Mouse (Mus musculus): Measurements from ENCODE around the gene Tenm1. TPM values are rescaled to one million over a fixed set of nuclear protein-coding genes. Genes with fewer than 3 reads are reported as not detected.

The Tenm1 gene
- polyA plus RNA-seq, 1 experiment from 2014 or later: 10.0 TPM

GRCm38 (mm10) chrX:43372526-43372925, 56.4 kb downstream of the Tenm1 start:
- Histone ChIP-seq H3K36me3 (ENCODE audit: control insufficient read depth, insufficient read depth, low read length) (no peaks in the 10 kb centered on the region), H3K4me1 (ENCODE audit: control insufficient read depth, insufficient read depth, low read length) (no peaks in the 10 kb centered on the region), H3K27me3 (replicated peaks; ENCODE audit: control insufficient read depth, insufficient read depth, low read length) (no peaks in the 10 kb centered on the region), H3K4me2 (ENCODE audit: low read length) (no peak overlapping the region), H3K4me3 (ENCODE audit: low read depth, low read length) (no peak overlapping the region), H3K27ac (ENCODE audit: low read depth, low read length) (no peak overlapping the region), H3K9me3 (replicated peaks; ENCODE audit: control insufficient read depth, low read length) (no peaks in the 10 kb centered on the region), H3K9ac (ENCODE audit: low read length) (no peak overlapping the region)
- 39% methylated on average over 1 of the region's 1 CpGs for WGBS
- no peak for ATAC-seq
- DNase-seq (ENCODE audit: low spot score): no peak

GRCm38 (mm10) chrX:43319351-43319750, 109.6 kb downstream of the Tenm1 start:
- no peaks in the 10 kb centered on the region for H3K36me3 ChIP-seq (ENCODE audit: control insufficient read depth, insufficient read depth, low read length)
- 83% methylated on average over 1 of the region's 1 CpGs for WGBS

GRCm38 (mm10) chrX:43317801-43318520, 111.0 kb downstream of the Tenm1 start:
- no peak overlapping the region for H3K4me2 ChIP-seq (ENCODE audit: low read length)
- no peak overlapping the region for H3K4me3 ChIP-seq (ENCODE audit: low read depth, low read length)
- WGBS: 82% methylated on average over 3 of the region's 3 CpGs
- peak; percentile 27 for DNase-seq (ENCODE audit: low spot score)
- H3K27ac ChIP-seq (ENCODE audit: low read depth, low read length): no peak overlapping the region
- no peak for ATAC-seq
- H3K9ac ChIP-seq (ENCODE audit: low read length): no peak overlapping the region
- H3K4me1 ChIP-seq (ENCODE audit: control insufficient read depth, insufficient read depth, low read length): no peaks in the 10 kb centered on the region
- H3K9me3 ChIP-seq (replicated peaks; ENCODE audit: control insufficient read depth, low read length): no peaks in the 10 kb centered on the region
- H3K27me3 ChIP-seq (replicated peaks; ENCODE audit: control insufficient read depth, insufficient read depth, low read length): no peaks in the 10 kb centered on the region
- H3K36me3 ChIP-seq (ENCODE audit: control insufficient read depth, insufficient read depth, low read length): no peaks in the 10 kb centered on the region

More at GRCm38 (mm10) chrX:43319351-43319750, 109.6 kb downstream of the Tenm1 start:
- ATAC-seq: no peak
- no peak overlapping the region for H3K27ac ChIP-seq (ENCODE audit: low read depth, low read length)
- H3K4me1 ChIP-seq (ENCODE audit: control insufficient read depth, insufficient read depth, low read length): no peaks in the 10 kb centered on the region
- DNase-seq (ENCODE audit: low spot score): no peak
- H3K9me3 ChIP-seq (replicated peaks; ENCODE audit: control insufficient read depth, low read length): no peaks in the 10 kb centered on the region
- no peak overlapping the region for H3K4me2 ChIP-seq (ENCODE audit: low read length)
- no peak overlapping the region for H3K4me3 ChIP-seq (ENCODE audit: low read depth, low read length)
- no peak overlapping the region for H3K9ac ChIP-seq (ENCODE audit: low read length)
- no peaks in the 10 kb centered on the region for H3K27me3 ChIP-seq (replicated peaks; ENCODE audit: control insufficient read depth, insufficient read depth, low read length)

GRCm38 (mm10) chrX:43235844-43236243, 193.1 kb downstream of the Tenm1 start:
- ATAC-seq (no peak), DNase-seq (ENCODE audit: low spot score) (peak; percentile 6)
- H3K9me3 ChIP-seq (replicated peaks; ENCODE audit: control insufficient read depth, low read length): no peaks in the 10 kb centered on the region
- 78% methylated on average over 4 of the region's 4 CpGs for WGBS
- no peaks in the 10 kb centered on the region for H3K36me3 ChIP-seq (ENCODE audit: control insufficient read depth, insufficient read depth, low read length)
- H3K4me3 ChIP-seq (ENCODE audit: low read depth, low read length): no peak overlapping the region
- H3K4me2 ChIP-seq (ENCODE audit: low read length): no peak overlapping the region
- H3K27ac ChIP-seq (ENCODE audit: low read depth, low read length): no peak overlapping the region
- no peaks in the 10 kb centered on the region for H3K27me3 ChIP-seq (replicated peaks; ENCODE audit: control insufficient read depth, insufficient read depth, low read length)
- no peak overlapping the region for H3K9ac ChIP-seq (ENCODE audit: low read length)
- no peaks in the 10 kb centered on the region for H3K4me1 ChIP-seq (ENCODE audit: control insufficient read depth, insufficient read depth, low read length)

GRCm38 (mm10) chrX:43205003-43205402, 223.9 kb downstream of the Tenm1 start:
- Histone ChIP-seq H3K4me1 (ENCODE audit: control insufficient read depth, insufficient read depth, low read length) (no peaks in the 10 kb centered on the region), H3K36me3 (ENCODE audit: control insufficient read depth, insufficient read depth, low read length) (no peaks in the 10 kb centered on the region), H3K27me3 (replicated peaks; ENCODE audit: control insufficient read depth, insufficient read depth, low read length) (no peaks in the 10 kb centered on the region), H3K4me2 (ENCODE audit: low read length) (no peak overlapping the region), H3K9me3 (replicated peaks; ENCODE audit: control insufficient read depth, low read length) (no peaks in the 10 kb centered on the region), H3K4me3 (ENCODE audit: low read depth, low read length) (no peak overlapping the region), H3K27ac (ENCODE audit: low read depth, low read length) (no peak overlapping the region), H3K9ac (ENCODE audit: low read length) (no peak overlapping the region)
- no peak for DNase-seq (ENCODE audit: low spot score)
- ATAC-seq: no peak
- WGBS: 85% methylated on average over 3 of the region's 3 CpGs

- 79% methylated on average over 5 of the region's 5 CpGs for WGBS
- Histone ChIP-seq H3K4me3 (ENCODE audit: low read depth, low read length) (no peak overlapping the region), H3K4me2 (ENCODE audit: low read length) (no peak overlapping the region), H3K27ac (ENCODE audit: low read depth, low read length) (no peak overlapping the region), H3K9ac (ENCODE audit: low read length) (no peak overlapping the region), H3K9me3 (replicated peaks; ENCODE audit: control insufficient read depth, low read length) (no peaks in the 10 kb centered on the region), H3K27me3 (replicated peaks; ENCODE audit: control insufficient read depth, insufficient read depth, low read length) (no peaks in the 10 kb centered on the region), H3K36me3 (ENCODE audit: control insufficient read depth, insufficient read depth, low read length) (no peaks in the 10 kb centered on the region), H3K4me1 (ENCODE audit: control insufficient read depth, insufficient read depth, low read length) (no peaks in the 10 kb centered on the region)
- peak; percentile 15 for DNase-seq (ENCODE audit: low spot score)
- ATAC-seq: no peak
These were observed 226.6 kb downstream of the Tenm1 start for GRCm38 (mm10) chrX:43202249-43202783.

GRCm38 (mm10) chrX:43182975-43183374, 246.0 kb downstream of the Tenm1 start:
- ATAC-seq: no peak
- no peaks in the 10 kb centered on the region for H3K4me1 ChIP-seq (ENCODE audit: control insufficient read depth, insufficient read depth, low read length)
- H3K27ac ChIP-seq (ENCODE audit: low read depth, low read length): no peak overlapping the region
- H3K9me3 ChIP-seq (replicated peaks; ENCODE audit: control insufficient read depth, low read length): no peaks in the 10 kb centered on the region
- H3K4me2 ChIP-seq (ENCODE audit: low read length): no peak overlapping the region
- peak; percentile 17 for DNase-seq (ENCODE audit: low spot score)
- no peaks in the 10 kb centered on the region for H3K27me3 ChIP-seq (replicated peaks; ENCODE audit: control insufficient read depth, insufficient read depth, low read length)
- no peak overlapping the region for H3K9ac ChIP-seq (ENCODE audit: low read length)
- no peaks in the 10 kb centered on the region for H3K36me3 ChIP-seq (ENCODE audit: control insufficient read depth, insufficient read depth, low read length)
- H3K4me3 ChIP-seq (ENCODE audit: low read depth, low read length): no peak overlapping the region
- WGBS: 74% methylated on average over 1 of the region's 1 CpGs

GRCm38 (mm10) chrX:43151561-43151960, 277.4 kb downstream of the Tenm1 start:
- Histone ChIP-seq H3K9me3 (replicated peaks; ENCODE audit: control insufficient read depth, low read length) (no peaks in the 10 kb centered on the region), H3K4me2 (ENCODE audit: low read length) (no peak overlapping the region), H3K27ac (ENCODE audit: low read depth, low read length) (no peak overlapping the region), H3K27me3 (replicated peaks; ENCODE audit: control insufficient read depth, insufficient read depth, low read length) (no peaks in the 10 kb centered on the region), H3K4me1 (ENCODE audit: control insufficient read depth, insufficient read depth, low read length) (no peaks in the 10 kb centered on the region), H3K4me3 (ENCODE audit: low read depth, low read length) (no peak overlapping the region), H3K9ac (ENCODE audit: low read length) (no peak overlapping the region), H3K36me3 (ENCODE audit: control insufficient read depth, insufficient read depth, low read length) (no peaks in the 10 kb centered on the region)
- no peak for ATAC-seq
- DNase-seq (ENCODE audit: low spot score): peak; percentile 20
- 81% methylated on average over 3 of the region's 3 CpGs for WGBS

GRCm38 (mm10) chrX:43129696-43130095, 299.2 kb downstream of the Tenm1 start:
- no peak for DNase-seq (ENCODE audit: low spot score)
- Histone ChIP-seq H3K27ac (ENCODE audit: low read depth, low read length) (no peak overlapping the region), H3K4me3 (ENCODE audit: low read depth, low read length) (no peak overlapping the region), H3K4me1 (ENCODE audit: control insufficient read depth, insufficient read depth, low read length) (no peaks in the 10 kb centered on the region), H3K36me3 (ENCODE audit: control insufficient read depth, insufficient read depth, low read length) (no peaks in the 10 kb centered on the region), H3K27me3 (replicated peaks; ENCODE audit: control insufficient read depth, insufficient read depth, low read length) (no peaks in the 10 kb centered on the region), H3K9ac (ENCODE audit: low read length) (no peak overlapping the region), H3K4me2 (ENCODE audit: low read length) (no peak overlapping the region), H3K9me3 (replicated peaks; ENCODE audit: control insufficient read depth, low read length) (no peaks in the 10 kb centered on the region)
- no peak for ATAC-seq
- WGBS: 48% methylated on average over 2 of the region's 2 CpGs
